Mouse (Mus musculus) spleen, adult 2 months (tissue): ENCODE measurements around the gene Plekhh1.

ENCODE experiments used
- CTCF ChIP-seq: fragments of 200-500 bp; IDR thresholded peaks from 2 replicates; pipeline ENCODE4 v1.5.1; 2011; ENCODE audit warnings: mild to moderate bottlenecking, inconsistent platforms; ENCODE audit not compliant: insufficient read depth, insufficient read length, insufficient replicate concordance; ENCODE audit errors: extremely low read depth
- POLR2A ChIP-seq: fragments of 200-500 bp; IDR thresholded peaks from 2 replicates; pipeline ENCODE4 v1.6.1; 2011; ENCODE audit warnings: low read depth, low read length, inconsistent platforms

GRCm38 (mm10) chr12:79089182-79089812, 60.3 kb downstream of the Plekhh1 start, which contains the start of gene Pigh:
- no peak for TF ChIP-seq CTCF
- peak; percentile 42; the same call in 1 of the 2 replicates for TF ChIP-seq POLR2A
